In genomic region chr12:28688996-28689395, GRCm38 (mm10) we compare ENCODE assay signal across 26 mouse cellular contexts.
"Had no signal": no experiment of that assay in that cellular context is flagged by ENCODE, and none has a peak within 500 bp of the region (broad histone marks: within the 10 kb centered on the region; RNA-seq: fewer than 3 reads in every experiment).

No protein-coding gene starts in this region.

- H3K4me2 ChIP-seq: heart, embryonic 11.5 days; heart, embryonic 13.5 days; heart, embryonic 15.5 days; hindbrain, embryonic 13.5 days; hindbrain, embryonic 15.5 days; kidney, embryonic 15.5 days; limb, embryonic 13.5 days; limb, embryonic 15.5 days; liver, embryonic 11.5 days; liver, embryonic 13.5 days had no signal

- H3K4me1 ChIP-seq: heart, embryonic 15.5 days; kidney, embryonic 15.5 days; limb, embryonic 13.5 days; limb, embryonic 15.5 days had no signal

- H3K9ac ChIP-seq: heart, embryonic 13.5 days; heart, embryonic 15.5 days; hindbrain, embryonic 13.5 days; hindbrain, embryonic 15.5 days; kidney, embryonic 15.5 days; limb, embryonic 13.5 days; limb, embryonic 15.5 days; liver, embryonic 13.5 days had no signal

- ATAC-seq: intestine, embryonic 16.5 days had no signal

- DNase-seq: gastrocnemius, postnatal 14 days; gastrocnemius, postnatal 36 days; heart, adult 11 months; heart, adult 2 months; heart, postnatal 14 days; heart, postnatal 36 days; kidney, adult 11 months; kidney, adult 2 months; kidney, adult 9 months; kidney, postnatal 14 days; kidney, postnatal 36 days; layer of hippocampus, postnatal 36 days; left cerebral cortex, postnatal 4 days; liver, embryonic 13.5 days had no signal

- H3K9me3 ChIP-seq: heart, embryonic 13.5 days; heart, embryonic 15.5 days; hindbrain, embryonic 13.5 days; hindbrain, embryonic 15.5 days; kidney, embryonic 15.5 days; limb, embryonic 13.5 days; limb, embryonic 15.5 days; liver, embryonic 13.5 days had no signal

- H3K4me3 ChIP-seq: heart, adult 2 months; heart, embryonic 13.5 days; heart, embryonic 15.5 days; hindbrain, embryonic 13.5 days; hindbrain, embryonic 15.5 days; kidney, embryonic 15.5 days; limb, embryonic 13.5 days; limb, embryonic 15.5 days; liver, embryonic 13.5 days had no signal

- H3K27ac ChIP-seq: heart, adult 2 months; heart, embryonic 13.5 days; heart, embryonic 15.5 days; hindbrain, embryonic 13.5 days; hindbrain, embryonic 15.5 days; hindbrain, postnatal 0 days; kidney, embryonic 15.5 days; kidney, postnatal 0 days; limb, embryonic 13.5 days; limb, embryonic 15.5 days; liver, embryonic 13.5 days had no signal

- H3K27me3 ChIP-seq: heart, embryonic 13.5 days; heart, embryonic 15.5 days; hindbrain, embryonic 13.5 days; hindbrain, embryonic 15.5 days; kidney, embryonic 15.5 days; limb, embryonic 13.5 days; limb, embryonic 15.5 days; liver, embryonic 13.5 days had no signal
